Mouse (Mus musculus) spleen, postnatal 36 days (tissue): ENCODE results near the gene Gpld1.
A peak's percentile ranks its signal among the peaks of the same experiment; 100 is the strongest.

Experiments used
- DNase-seq, 2 experiments: peaks; one replicate each; pipeline ENCODE4 v3.0.0; 2022; ENCODE audit warnings: low spot score in 2 of 2, mixed read lengths in 1 of 2

Gene Gpld1

GRCm38 (mm10) chr13:25020540-25020892, 77.6 kb downstream of the Gpld1 start:
- peak in 1 of 2 experiments; percentile 16 for DNase-seq

GRCm38 (mm10) chr13:25022386-25022785, 79.4 kb downstream of the Gpld1 start:
- no peak for DNase-seq

GRCm38 (mm10) chr13:25023129-25023528, 80.2 kb downstream of the Gpld1 start:
- no peak for DNase-seq

GRCm38 (mm10) chr13:25024655-25025054, 81.7 kb downstream of the Gpld1 start:
- DNase-seq, result peak in 1 of 2 experiments; percentile 11

GRCm38 (mm10) chr13:25026409-25027113, 83.6 kb downstream of the Gpld1 start:
- DNase-seq, result no peak

- no peak for DNase-seq
These were observed 84.1 kb downstream of the Gpld1 start for GRCm38 (mm10) chr13:25027114-25027425.

GRCm38 (mm10) chr13:25039488-25039887, 96.5 kb downstream of the Gpld1 start:
- DNase-seq, result no peak
